In genomic region chr8:126082827-126083226, GRCm38 (mm10) we compare ENCODE assay signal across 16 mouse cellular contexts.
"Had no signal": no experiment of that assay in that cellular context is flagged by ENCODE, and none has a peak within 500 bp of the region (broad histone marks: within the 10 kb centered on the region; RNA-seq: fewer than 3 reads in every experiment).

No protein-coding gene starts in this region.

- H3K9me3 ChIP-seq: midbrain, embryonic 10.5 days; midbrain, embryonic 12.5 days; neural tube, embryonic 13.5 days; neural tube, embryonic 15.5 days had no signal

- H3K4me3 ChIP-seq: midbrain, embryonic 10.5 days; midbrain, embryonic 12.5 days; myocyte; neural tube, embryonic 13.5 days; neural tube, embryonic 15.5 days had no signal

- DNase-seq: lung, adult 18-20 months; lung, embryonic 14.5 days; lung, postnatal 14 days; lung, postnatal 4 days; midbrain, embryonic 14.5 days; right cerebral cortex, postnatal 14 days; thymus, adult 2 months; thymus, postnatal 25 days; thymus, postnatal 4 days had no signal

- H3K36me3 ChIP-seq: midbrain, embryonic 10.5 days; midbrain, embryonic 12.5 days; neural tube, embryonic 13.5 days; neural tube, embryonic 15.5 days had no signal

- H3K27me3 ChIP-seq: midbrain, embryonic 12.5 days; neural tube, embryonic 13.5 days; neural tube, embryonic 15.5 days had no signal

- H3K4me1 ChIP-seq: midbrain, embryonic 10.5 days; midbrain, embryonic 12.5 days; neural tube, embryonic 15.5 days had no signal

- ATAC-seq: midbrain, embryonic 16.5 days had no signal

- H3K9ac ChIP-seq: liver, embryonic 14.5 days; lung, embryonic 14.5 days; midbrain, embryonic 12.5 days; neural tube, embryonic 13.5 days; neural tube, embryonic 15.5 days had no signal

- H3K27ac ChIP-seq: liver, embryonic 14.5 days; midbrain, embryonic 10.5 days; midbrain, embryonic 12.5 days; neural tube, embryonic 13.5 days; neural tube, embryonic 15.5 days had no signal

- H3K4me2 ChIP-seq: lung, embryonic 14.5 days; midbrain, embryonic 12.5 days; neural tube, embryonic 13.5 days; neural tube, embryonic 15.5 days had no signal
